Mouse (Mus musculus): Measurements from ENCODE around the gene Smg6. TPM values are rescaled to one million over a fixed set of nuclear protein-coding genes. Genes with fewer than 3 reads are reported as not detected.
A peak's percentile ranks its signal among the peaks of the same experiment; 100 is the strongest.

Smg6 gene
- total RNA-seq, 1 experiment from 2014 or later = 25.4 TPM

GRCm38 (mm10) chr11:75156416-75156815 lies 230.8 kb downstream of the Smg6 start:
- no peak for ATAC-seq (replicated peaks; ENCODE audit: insufficient number of reproducible peaks, low FRiP score, low TSS enrichment, poor library complexity, severe bottlenecking)

- no peak for ATAC-seq (replicated peaks; ENCODE audit: insufficient number of reproducible peaks, low FRiP score, low TSS enrichment, poor library complexity, severe bottlenecking)
These were observed 231.4 kb downstream of the Smg6 start for GRCm38 (mm10) chr11:75157037-75157436.

DNA sequence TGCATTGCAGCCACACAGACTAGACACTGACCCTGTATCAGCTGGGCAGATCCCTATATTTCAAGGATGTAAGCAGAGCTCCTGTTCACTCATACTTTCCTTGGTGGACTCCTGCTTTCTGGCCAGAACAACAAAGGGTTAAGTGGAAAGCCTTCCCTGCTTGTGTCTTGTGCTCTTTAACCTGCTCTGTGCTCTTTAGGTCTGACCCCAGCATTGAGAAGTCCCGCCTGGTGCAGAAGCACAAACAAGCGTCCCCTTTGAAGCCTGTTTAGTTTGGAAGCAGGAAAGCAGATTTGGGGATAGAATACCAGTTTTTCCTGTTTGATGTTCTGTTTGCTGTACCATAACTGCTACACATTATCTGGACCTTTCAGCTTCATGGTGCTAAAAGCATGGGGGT lies 232.3 kb downstream of the Smg6 start:
- ATAC-seq (replicated peaks; ENCODE audit: insufficient number of reproducible peaks, low FRiP score, low TSS enrichment, poor library complexity, severe bottlenecking) = no peak

GRCm38 (mm10) chr11:75158432-75158831 lies 232.8 kb downstream of the Smg6 start:
- ATAC-seq (replicated peaks; ENCODE audit: insufficient number of reproducible peaks, low FRiP score, low TSS enrichment, poor library complexity, severe bottlenecking) = no peak

- ATAC-seq (replicated peaks; ENCODE audit: insufficient number of reproducible peaks, low FRiP score, low TSS enrichment, poor library complexity, severe bottlenecking) = no peak
These were observed 233.9 kb downstream of the Smg6 start for GRCm38 (mm10) chr11:75159564-75159963.

DNA sequence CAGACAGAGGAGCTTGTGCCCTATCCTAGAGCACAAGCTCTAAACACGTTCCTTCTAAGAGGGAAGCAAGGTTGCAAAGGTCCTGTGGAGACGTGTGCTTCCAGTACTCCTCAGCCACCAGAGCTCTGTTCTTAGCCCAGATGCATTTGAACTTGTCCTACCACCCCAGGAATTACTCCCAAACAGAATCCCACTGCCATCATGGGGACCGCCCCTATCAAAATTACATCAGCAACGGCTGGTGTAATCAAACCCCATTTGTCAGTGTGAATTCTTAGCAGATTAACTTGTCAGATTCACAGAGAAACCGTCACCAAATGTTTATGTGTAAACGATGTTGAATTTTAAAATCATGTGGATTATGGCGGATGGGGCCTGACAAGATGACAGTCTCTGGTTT lies 235.3 kb downstream of the Smg6 start:
- no peak for ATAC-seq (replicated peaks; ENCODE audit: insufficient number of reproducible peaks, low FRiP score, low TSS enrichment, poor library complexity, severe bottlenecking)

DNA sequence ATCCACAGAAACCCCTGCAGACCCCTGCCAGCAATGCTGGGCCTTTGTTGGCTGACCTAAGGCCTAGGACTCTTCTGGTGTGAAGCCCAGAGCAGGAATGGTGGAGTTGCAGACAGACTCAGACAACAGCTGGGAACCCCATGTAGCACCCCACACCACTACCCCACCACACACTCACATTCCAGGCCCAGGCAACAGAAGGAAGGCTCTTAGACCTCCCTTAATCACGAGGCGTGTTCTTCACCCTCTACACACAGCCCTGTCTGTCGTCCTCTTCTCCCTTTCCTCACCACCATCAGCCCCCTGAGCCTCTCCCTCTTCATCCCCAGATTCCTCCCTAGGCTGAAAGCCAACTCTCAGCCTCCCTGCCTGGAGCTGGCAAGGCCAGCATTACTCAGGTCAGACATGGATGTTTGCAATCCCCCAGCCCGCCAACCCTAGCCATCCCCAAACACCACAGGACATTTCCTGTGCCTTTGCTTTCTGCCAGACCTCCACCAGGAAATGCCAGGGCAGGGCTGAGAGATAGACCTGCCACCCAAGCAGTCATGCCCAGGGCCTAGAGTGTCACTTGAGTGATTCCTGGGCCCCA lies 235.9 kb downstream of the Smg6 start:
- ATAC-seq (replicated peaks; ENCODE audit: insufficient number of reproducible peaks, low FRiP score, low TSS enrichment, poor library complexity, severe bottlenecking) = no peak

DNA sequence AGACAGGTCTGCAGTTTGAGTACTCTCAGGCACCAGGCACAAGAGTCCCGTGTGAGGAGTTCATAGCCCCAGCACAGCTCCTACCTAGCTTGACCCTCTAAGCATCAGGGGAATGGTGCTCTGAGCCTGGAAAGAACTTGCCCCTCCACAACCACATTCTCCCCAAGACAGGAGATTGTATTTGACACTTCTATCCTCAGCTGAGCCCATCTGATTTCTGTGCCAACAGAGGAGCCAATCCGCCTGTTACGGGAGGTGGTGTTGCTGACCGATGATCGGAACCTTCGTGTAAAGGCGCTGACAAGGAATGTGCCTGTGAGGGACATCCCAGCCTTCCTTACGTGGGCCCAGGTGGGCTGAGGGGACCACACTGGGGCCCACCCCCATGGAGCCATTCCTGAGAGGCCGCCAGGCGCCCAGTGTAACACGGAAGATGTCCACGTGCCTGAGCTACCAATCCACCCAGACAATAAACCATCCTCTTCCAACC lies 237.0 kb downstream of the Smg6 start:
- no peak for ATAC-seq (replicated peaks; ENCODE audit: insufficient number of reproducible peaks, low FRiP score, low TSS enrichment, poor library complexity, severe bottlenecking)

DNA sequence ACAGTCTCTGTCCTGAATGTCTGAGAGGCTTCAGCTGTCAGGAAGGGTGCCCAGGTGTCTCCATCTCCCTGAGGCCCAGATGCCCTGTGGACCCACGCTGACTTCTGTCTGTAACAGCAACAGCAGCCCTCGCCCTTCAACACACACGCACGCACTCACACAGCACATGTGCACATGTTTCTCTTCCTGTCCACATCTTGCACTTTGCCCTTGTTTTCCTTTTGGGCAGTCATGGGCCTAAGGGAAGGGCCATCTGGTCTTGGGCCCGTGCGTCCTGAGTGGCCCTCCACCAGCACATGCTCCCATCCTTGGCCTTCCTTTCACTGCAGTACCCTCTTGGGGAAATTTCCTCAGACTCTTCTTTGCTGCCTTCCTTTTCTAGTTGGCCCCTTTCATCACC lies 237.8 kb downstream of the Smg6 start:
- no peak for ATAC-seq (replicated peaks; ENCODE audit: insufficient number of reproducible peaks, low FRiP score, low TSS enrichment, poor library complexity, severe bottlenecking)

DNA sequence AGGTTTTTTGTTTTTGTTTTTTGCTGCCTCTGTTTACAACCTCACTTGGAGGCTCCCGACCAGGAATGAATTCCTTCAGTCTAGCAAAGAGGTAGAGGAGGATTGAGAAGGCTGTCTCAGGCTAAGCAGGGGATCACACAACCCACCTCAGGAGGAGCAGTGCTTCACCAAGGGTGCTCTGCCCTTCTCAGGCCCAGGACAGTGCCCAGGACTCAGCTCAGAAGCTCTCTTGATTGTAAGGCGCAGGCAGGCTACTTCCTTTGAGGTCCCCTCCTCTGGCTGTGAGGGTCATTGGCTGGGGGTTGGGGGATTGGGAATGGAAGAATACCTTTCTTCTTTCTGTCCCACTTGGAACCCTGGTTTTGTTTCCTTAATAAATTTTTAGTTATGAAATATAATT lies 238.4 kb downstream of the Smg6 start:
- no peak for ATAC-seq (replicated peaks; ENCODE audit: insufficient number of reproducible peaks, low FRiP score, low TSS enrichment, poor library complexity, severe bottlenecking)

- ATAC-seq (replicated peaks; ENCODE audit: insufficient number of reproducible peaks, low FRiP score, low TSS enrichment, poor library complexity, severe bottlenecking) = peak; percentile 41; the same call in 1 of the 2 replicates
These were observed 239.1 kb downstream of the Smg6 start for GRCm38 (mm10) chr11:75164750-75165149.

DNA sequence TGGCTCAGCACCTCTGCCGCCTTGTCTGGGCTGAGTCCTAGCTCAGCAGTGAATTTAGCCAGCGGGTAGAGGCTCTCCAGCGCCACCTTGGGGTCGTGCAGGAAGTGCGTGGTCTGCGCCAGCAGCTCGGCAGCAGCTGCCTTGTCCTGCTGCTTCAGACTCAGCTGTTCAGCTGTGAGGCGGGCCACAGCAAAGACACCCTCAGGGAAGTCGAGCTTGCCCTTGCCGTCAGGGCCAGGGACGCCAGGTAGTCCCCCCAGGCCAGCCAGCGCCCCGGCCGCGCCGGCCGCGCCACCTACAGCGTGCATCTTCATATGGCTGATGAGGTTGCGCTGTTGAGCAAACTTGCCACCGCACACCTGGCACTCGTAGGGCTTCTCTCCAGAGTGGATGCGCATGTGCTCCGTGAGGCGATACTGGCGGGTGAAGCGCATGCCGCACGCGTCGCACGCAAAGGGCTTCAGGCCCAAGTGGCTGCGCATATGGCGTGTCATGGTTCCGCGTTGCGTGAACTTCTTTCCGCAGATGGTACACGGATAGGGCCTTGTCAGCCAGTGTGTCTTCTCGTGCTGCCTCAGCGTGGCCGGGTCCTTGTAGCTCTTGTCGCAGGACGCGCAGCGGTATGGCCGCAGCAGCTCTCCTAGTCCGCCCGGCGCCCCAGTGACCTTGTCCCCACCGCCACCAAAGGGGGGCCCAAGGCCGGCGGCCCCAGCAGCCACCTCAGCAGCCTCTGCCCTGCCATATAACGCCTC lies 240.0 kb downstream of the Smg6 start:
- ATAC-seq (replicated peaks; ENCODE audit: insufficient number of reproducible peaks, low FRiP score, low TSS enrichment, poor library complexity, severe bottlenecking) = peak; percentile 68

- ATAC-seq (replicated peaks; ENCODE audit: insufficient number of reproducible peaks, low FRiP score, low TSS enrichment, poor library complexity, severe bottlenecking) = no peak
These were observed 240.7 kb downstream of the Smg6 start for GRCm38 (mm10) chr11:75166193-75166842.

DNA sequence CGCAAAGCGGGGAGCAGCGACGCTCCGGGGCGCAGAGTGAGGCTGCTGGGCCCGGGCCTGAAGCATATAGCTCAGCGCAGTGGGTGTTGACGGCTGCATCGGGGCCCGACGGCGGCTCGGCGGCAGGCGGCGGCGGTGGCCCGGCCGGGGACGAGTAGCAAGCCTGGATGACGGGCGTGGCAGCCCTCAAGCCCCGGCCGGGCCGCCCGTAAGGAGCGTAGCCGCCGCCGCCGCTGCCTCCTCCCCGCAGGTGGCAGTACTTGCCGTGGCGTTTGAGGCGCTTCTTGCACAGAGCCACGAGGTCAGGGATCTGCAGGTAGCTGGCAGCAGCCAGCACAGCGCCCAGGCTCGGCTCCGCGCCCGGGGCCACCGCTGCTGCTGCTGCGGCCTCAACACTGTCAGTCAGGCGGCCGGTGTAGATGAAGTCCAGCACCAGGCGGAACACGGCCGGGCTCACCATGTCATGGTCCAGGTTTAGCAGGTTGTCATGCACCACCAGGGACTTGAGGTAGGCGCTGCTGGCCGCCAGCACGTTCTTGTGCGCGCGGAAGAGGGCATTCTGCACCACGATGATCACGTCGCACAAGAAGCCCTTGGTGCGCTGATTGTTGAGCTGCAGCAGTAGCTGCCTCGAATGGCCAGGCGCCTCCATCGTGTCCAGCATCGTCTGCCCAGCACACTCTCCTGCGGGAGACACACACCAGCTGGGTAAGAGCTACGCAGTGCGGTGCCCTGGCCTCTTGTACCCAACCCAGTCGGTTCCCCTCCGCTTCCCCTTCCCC lies 241.4 kb downstream of the Smg6 start:
- ATAC-seq (replicated peaks; ENCODE audit: insufficient number of reproducible peaks, low FRiP score, low TSS enrichment, poor library complexity, severe bottlenecking) = no peak

DNA sequence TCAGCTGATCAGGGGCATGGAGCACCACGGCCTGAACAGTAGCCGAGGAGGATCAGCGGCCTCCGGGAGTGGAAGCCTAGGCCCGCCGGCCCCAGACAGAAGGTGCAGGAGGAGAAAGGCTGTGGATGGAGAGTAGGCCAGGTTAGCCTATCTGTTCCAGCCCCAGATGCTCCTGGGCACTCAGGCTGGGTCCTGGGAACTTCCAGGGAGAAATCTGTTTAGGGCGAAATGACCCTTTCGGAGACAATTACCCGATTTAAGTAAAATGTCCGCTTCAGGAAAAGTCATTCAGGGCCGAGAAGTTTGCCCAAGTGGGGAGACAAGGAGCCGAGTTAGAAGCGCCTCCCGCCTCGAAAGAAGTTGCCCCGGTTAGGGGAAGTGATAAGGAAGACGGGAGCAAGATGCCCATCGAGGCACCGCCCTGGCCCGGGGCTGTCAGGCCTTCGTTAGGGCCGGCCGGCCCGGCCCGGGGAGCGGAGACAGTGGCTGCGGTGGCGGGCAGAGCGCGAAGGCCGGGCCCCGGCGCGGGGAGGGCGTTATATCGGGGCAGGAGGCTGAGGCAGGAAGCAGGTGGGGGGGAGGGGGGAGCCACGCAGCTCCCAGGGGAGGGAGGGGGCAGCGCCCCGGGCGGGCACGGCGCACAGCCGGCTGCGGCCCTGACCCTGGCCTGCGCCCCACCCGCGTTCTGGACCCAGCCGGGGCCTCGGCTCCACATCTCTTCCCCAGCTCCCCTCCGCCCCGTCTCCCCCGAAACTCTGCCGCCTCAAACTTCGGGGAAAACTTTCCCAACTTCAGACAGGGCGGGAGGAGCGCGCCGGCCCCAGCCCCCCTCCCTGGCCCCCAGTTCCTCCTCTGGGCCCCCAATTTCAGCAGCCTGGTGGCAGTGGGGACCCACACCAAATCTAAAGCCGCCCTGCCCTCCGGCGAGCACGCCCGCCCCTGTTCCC lies 242.3 kb downstream of the Smg6 start:
- ATAC-seq (replicated peaks; ENCODE audit: insufficient number of reproducible peaks, low FRiP score, low TSS enrichment, poor library complexity, severe bottlenecking) = no peak

DNA sequence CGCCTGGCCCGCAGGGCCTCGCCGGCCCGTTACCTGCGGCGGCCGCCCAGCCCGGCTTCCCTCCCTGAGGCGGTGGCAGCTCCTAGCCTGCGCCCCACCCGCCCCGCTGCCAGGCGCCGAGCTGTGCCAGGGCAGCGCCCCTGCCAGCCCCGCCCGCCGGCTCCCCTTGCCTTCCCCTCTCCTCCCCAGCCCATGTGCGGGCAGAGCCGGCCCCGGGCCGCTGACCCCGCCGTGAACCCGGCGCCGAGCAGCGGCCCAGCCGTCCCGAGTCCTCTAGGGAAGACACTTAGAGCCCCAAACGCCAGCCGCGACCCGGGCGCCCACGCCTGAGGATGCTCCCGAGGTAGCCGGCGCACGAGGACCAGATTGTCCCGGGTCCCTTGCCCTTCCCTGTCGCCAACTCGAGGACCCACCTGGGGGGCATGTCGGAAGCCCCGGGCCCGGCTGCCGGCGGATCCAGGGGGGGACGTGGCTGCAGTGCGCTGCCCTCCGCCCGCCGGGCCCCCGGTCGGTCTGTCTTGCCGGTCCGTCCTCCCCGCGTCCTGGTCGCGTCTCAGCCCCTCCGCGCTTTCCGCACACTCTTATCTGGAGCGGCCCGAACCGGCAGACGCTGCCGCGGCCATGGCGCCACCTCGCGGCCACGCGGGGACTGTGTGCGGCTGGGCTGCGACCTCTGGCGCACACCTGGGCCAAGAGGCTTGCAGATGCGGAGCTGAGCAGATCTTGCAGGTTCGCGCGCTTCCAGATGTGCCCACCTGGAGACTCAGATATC lies 243.2 kb downstream of the Smg6 start:
- ATAC-seq (replicated peaks; ENCODE audit: insufficient number of reproducible peaks, low FRiP score, low TSS enrichment, poor library complexity, severe bottlenecking) = no peak

GRCm38 (mm10) chr11:75169405-75170080 lies 243.9 kb downstream of the Smg6 start, which contains the start of gene Hic1:
Hic1 (minus strand) TSS chr11:75169519.
- ATAC-seq (replicated peaks; ENCODE audit: insufficient number of reproducible peaks, low FRiP score, low TSS enrichment, poor library complexity, severe bottlenecking) = no peak

All from monocyte, adult 5-6 weeks (primary cell).